Mouse (Mus musculus): ENCODE results near the gene Slc26a9. TPM values are rescaled to one million over a fixed set of nuclear protein-coding genes. Genes with fewer than 3 reads are reported as not detected.

Gene Slc26a9
- total RNA-seq (2021) = under 1 TPM in 1 of 2 experiments, not detected in 1; 0.15 TPM
- long read RNA-seq, experiment 1 = 0 reads
- long read RNA-seq, experiment 2 = 0 reads

- no peak for DNase-seq
Measured at GRCm38 (mm10) chr1:131743868-131744464, at the start of gene Slc26a9. Gene Slc26a9, plus strand, starts transcription at chr1:131744022.

GRCm38 (mm10) chr1:131695308-131695707 lies 48.5 kb upstream of the Slc26a9 start:
- DNase-seq = no peak

- DNase-seq = peak in 1 of 2 experiments; percentile 33
Measured at GRCm38 (mm10) chr1:131696325-131696724, 47.5 kb upstream of the Slc26a9 start.

GRCm38 (mm10) chr1:131698770-131699169 lies 45.1 kb upstream of the Slc26a9 start:
- DNase-seq = no peak

GRCm38 (mm10) chr1:131699642-131700041 lies 44.2 kb upstream of the Slc26a9 start:
- no peak for DNase-seq

- DNase-seq = no peak
Measured at GRCm38 (mm10) chr1:131700447-131700846, 43.4 kb upstream of the Slc26a9 start.

GRCm38 (mm10) chr1:131701391-131701790 lies 42.4 kb upstream of the Slc26a9 start:
- DNase-seq = no peak

GRCm38 (mm10) chr1:131702094-131702766 lies 41.6 kb upstream of the Slc26a9 start:
- peak in 1 of 2 experiments; percentile 37 for DNase-seq

GRCm38 (mm10) chr1:131703482-131703881 lies 40.3 kb upstream of the Slc26a9 start:
- DNase-seq = no peak

- DNase-seq = peak; percentile 46 to 81
Measured at GRCm38 (mm10) chr1:131708338-131708737, 35.5 kb upstream of the Slc26a9 start.

GRCm38 (mm10) chr1:131711518-131711917 lies 32.3 kb upstream of the Slc26a9 start:
- no peak for DNase-seq

- DNase-seq = peak; percentile 81 to 93
Measured at GRCm38 (mm10) chr1:131712386-131712785, 31.4 kb upstream of the Slc26a9 start.

- DNase-seq = peak; percentile 41 to 42
Measured at GRCm38 (mm10) chr1:131714388-131715337, 29.2 kb upstream of the Slc26a9 start.

GRCm38 (mm10) chr1:131718952-131719694 lies 24.7 kb upstream of the Slc26a9 start:
- no peak for DNase-seq

GRCm38 (mm10) chr1:131721989-131722388 lies 21.8 kb upstream of the Slc26a9 start:
- DNase-seq = no peak

- no peak for DNase-seq
Measured at GRCm38 (mm10) chr1:131723549-131723948, 20.3 kb upstream of the Slc26a9 start.

- peak; percentile 51 to 60 for DNase-seq
Measured at GRCm38 (mm10) chr1:131726586-131726985, 17.2 kb upstream of the Slc26a9 start.

GRCm38 (mm10) chr1:131730639-131731437 lies 13.0 kb upstream of the Slc26a9 start:
- no peak for DNase-seq

- no peak for DNase-seq
Measured at GRCm38 (mm10) chr1:131733474-131734180, 10.2 kb upstream of the Slc26a9 start.

GRCm38 (mm10) chr1:131734657-131735273 lies 9.1 kb upstream of the Slc26a9 start:
- DNase-seq = no peak
